Mouse (Mus musculus) E14TG2a.4 (cell line): ENCODE measurements around the gene Idh1.

Source experiments
- CTCF ChIP-seq: conservative IDR thresholded peaks from 2 replicates; pipeline ENCODE4 v1.5.1; 2014; ENCODE audit warnings: low read length
- NANOG ChIP-seq: IDR thresholded peaks from 2 replicates; pipeline ENCODE4 v1.6.1; 2014; ENCODE audit warnings: borderline replicate concordance, low read length, mixed read lengths

DNA sequence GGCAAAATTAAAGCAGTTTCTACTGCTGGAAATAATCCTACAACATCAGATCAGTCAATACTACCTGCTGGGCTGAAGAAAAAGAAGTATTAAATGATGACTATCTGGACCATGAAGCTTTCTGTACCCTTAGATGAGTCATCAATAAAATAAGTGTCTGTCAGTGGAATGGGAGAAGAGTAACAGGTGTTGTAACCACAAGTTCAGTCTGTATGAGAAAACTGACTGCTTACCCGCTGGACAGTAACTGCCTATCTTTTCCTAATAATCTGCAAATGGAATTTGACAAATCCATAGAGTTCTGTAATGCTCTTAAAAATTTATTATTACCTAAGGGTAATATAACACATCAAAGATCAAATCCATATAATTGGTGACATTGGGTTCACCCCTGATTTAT is 31.7 kb upstream of the Idh1 start:
- TF ChIP-seq NANOG (no peak), CTCF (no peak)
